Mouse (Mus musculus) CH12F3 (cell line): ENCODE data around the gene Scamp4.
"Not testable (repeated sequence)": the region's sequence is repeated elsewhere in the genome, so short reads cannot be mapped to it uniquely, and the experiment has no call there.

Source experiments
- in situ Hi-C: fragments of 300-500 bp; cut with MboI; formaldehyde crosslinking; loops from 2 replicates; pipeline ENCODE4 v1.14.3; 2020; ENCODE audit warnings: low sequenced_read_pairs

Gene Scamp4

GRCm38 (mm10) chr10:80577195-80578130, 25.2 kb upstream of the Scamp4 start, which contains the start of gene Klf16:
Klf16 (minus strand) TSS chr10:80577321.
- in situ Hi-C loops: loop anchor here (5.0 kb wide), 1 partner anchor 105 kb away; no protein-coding TSS in a partner anchor

DNA sequence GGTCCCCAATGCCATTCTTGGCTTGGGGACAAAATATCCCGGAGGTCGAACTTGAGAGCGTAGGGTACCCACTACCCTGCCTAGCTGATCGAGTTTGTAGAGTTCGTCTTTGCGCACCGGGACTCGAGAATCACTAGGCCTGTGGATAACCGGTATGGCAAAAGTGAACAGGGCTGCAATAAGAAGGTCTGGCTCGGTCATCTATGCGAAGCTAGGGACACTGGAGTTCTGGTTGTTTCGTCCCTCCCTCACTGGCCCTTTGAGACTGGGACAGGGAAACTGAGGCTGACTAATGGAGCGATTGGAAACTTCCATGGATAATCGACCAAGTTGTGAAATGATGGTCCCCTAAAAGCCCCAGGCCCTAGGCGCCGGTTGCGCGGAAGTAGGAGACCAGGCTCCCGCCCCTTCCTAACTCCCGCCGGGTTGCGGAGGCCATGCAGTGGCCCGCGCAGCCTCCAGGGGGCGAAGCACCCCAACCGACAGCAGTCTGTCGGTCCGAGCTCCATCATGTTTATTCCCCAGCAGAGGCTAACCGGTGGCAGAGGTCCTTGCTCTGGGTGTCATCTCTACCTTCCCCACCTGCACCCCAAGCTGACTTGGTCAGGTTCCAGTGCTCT, 24.4 kb upstream of the Scamp4 start:
- in situ Hi-C loops: loop anchor here (5.0 kb wide), 1 partner anchor 104 kb away; no protein-coding TSS in a partner anchor

GRCm38 (mm10) chr10:80578911-80579310, 23.8 kb upstream of the Scamp4 start:
- in situ Hi-C loops: loop anchor here (5.0 kb wide), 1 partner anchor 103 kb away; no protein-coding TSS in a partner anchor

GRCm38 (mm10) chr10:80583047-80583446, 19.6 kb upstream of the Scamp4 start:
- in situ Hi-C loops: no loop called here

- in situ Hi-C loops: no loop called here
These were observed 18.6 kb upstream of the Scamp4 start for GRCm38 (mm10) chr10:80584045-80584488.

GRCm38 (mm10) chr10:80584642-80585552, 17.8 kb upstream of the Scamp4 start:
- in situ Hi-C loops: no loop called here

DNA sequence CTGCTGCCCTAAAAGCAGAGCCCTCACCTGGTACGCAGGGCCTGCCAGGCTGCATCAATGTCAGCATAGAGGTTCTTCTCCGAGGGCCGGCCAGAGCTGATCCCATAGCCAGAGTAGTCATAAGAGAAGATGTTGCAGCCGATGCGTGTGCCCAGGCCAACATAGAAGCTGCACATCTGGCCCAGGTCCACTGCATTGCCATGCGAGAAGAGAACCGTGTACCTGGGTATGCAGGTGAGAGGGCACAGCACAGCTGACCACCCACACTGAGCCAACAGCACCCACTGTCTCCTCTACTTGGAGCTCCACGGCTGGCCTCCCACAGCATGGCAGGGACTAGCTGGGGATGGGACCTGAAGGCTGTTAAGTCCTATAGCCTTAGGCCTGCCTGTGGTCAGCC, 17.1 kb upstream of the Scamp4 start:
- in situ Hi-C loops: no loop called here

GRCm38 (mm10) chr10:80586407-80587304, 16.0 kb upstream of the Scamp4 start:
- in situ Hi-C loops: no loop called here

DNA sequence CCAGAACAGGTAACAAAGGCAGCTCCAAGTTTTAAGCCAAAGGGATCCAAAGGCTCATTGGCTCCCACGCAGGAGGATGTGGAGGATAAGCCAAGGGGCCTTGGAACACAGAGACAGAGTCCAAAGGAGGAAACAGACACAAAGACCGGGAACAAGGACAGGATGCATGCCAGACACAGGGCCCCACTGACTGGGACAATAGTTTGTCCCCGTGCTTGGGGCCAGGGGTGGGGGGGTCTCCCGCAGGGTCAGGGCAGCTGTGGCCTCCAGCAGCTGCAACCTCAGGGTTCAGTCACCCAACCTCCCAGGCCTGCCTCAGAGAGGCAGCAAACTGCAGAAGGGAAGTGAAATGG, 15.4 kb upstream of the Scamp4 start:
- in situ Hi-C loops: no loop called here

DNA sequence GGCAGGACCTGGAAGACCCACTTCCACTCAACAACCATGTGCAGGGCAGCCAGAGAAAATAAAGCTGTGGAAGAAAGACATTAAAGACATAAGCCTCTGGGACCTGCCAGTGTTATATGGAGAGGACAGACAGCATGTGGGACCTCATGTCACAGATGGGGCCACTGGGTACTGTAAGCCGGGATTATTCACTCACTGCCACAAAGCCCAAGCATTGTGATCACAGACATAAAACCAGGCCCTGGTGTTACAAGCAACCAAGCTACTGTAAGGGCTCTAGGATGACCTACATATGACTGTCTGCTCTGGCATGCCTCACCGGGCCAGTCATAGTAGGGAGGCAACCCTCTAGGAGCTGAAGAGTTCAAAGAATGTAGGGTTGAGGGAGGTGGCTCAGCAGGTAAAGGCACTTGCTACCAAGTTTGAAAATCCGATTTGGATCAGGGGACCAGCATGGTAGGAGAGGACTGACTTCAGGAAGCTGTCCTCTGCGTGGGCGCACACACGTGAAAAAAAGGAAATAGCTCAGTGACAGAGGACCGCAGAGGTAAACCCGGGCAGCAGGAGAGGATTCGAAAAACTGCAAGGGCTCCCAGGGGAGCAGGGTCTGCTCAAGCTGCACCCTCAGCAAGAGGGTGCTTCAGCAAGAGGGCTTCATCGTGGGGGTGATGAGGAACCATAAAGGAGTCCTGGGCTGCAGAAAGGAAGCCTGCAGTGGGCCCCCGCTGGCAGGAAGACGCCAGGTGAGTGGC, 13.4 kb upstream of the Scamp4 start:
- in situ Hi-C loops: no loop called here

- in situ Hi-C loops: no loop called here
These were observed 12.5 kb upstream of the Scamp4 start, which contains the start of gene Abhd17a for GRCm38 (mm10) chr10:80589879-80590854. Abhd17a (minus strand) TSS chr10:80590341.

DNA sequence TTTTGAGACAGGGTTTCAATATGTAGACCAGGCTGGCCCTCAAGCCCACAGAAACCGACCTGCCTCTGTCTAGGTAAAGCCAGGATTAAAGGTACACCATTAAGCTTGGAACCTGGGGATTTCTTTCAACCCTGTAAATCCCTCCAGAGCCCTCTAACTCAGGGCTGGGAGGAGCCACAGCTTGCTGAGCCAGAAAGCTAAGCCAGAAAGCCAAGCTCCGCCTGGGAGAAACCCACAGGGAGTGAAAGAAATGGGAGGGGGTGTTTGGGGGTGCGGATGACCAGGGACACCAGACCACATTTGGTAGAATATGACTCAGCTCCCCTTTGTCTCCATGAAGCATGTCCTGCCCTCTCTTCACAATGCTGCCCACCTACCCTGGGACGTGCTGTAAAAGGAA, 6.4 kb upstream of the Scamp4 start:
- in situ Hi-C loops: no loop called here

GRCm38 (mm10) chr10:80603364-80603763, 692 bp downstream of the Scamp4 start:
- in situ Hi-C loops: no loop called here

DNA sequence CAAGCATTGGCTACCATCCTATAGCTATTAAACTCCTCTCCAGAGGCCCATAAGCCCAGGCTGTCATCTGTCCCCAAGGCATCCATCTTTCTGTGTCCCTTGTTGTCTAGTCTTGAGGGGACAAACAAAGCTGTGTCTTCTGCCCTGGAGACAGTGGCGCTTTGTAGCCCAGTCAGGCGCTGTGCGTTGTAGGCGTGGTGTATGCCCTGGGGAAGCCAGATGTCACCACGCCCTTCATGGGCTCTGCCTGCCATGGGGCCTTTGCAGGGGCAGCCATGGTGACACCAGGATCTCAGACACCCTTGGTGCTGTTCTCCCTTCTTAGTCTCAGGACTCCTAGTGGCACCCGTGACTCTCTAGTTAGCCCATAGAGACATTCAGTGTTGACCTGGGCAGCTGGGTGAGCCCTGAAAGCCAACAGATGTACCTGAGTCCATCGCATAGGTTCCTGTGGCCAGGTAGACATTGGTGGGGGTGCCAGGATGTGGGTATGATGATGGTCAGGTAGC, 1.4 kb downstream of the Scamp4 start:
- in situ Hi-C loops: no loop called here

DNA sequence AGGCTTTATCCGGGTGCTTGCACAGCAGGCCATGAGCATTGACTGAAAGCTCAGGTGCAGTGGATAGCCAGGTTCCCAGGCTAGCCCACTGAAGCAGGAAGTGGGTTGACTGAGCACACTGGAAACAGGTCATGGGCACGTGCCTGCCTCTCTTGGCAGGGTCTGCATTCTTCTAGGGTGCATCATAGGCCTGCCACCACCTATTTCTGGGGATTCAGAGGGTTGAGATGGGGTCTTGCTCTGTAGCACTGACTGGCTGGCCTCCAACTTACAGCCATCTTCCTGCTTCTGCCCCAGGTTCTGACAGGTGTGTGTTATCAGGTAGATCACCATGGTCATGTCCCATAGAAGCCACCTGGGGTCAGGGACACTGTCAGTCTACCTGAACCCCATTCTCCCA, 2.3 kb downstream of the Scamp4 start:
- in situ Hi-C loops: no loop called here

GRCm38 (mm10) chr10:80605721-80606120, 3.0 kb downstream of the Scamp4 start, which contains the start of gene Gm49322:
Gm49322 (plus strand) TSS chr10:80606021.
- in situ Hi-C loops: not testable (repeated sequence)

- in situ Hi-C loops: no loop called here
These were observed 3.6 kb downstream of the Scamp4 start for GRCm38 (mm10) chr10:80606306-80606705.
